Mouse (Mus musculus): ENCODE measurements around the gene Ppp6r2. TPM values are rescaled to one million over a fixed set of nuclear protein-coding genes. Genes with fewer than 3 reads are reported as not detected.
A peak's percentile ranks its signal among the peaks of the same experiment; 100 is the strongest.

Ppp6r2 gene
- total RNA-seq, 2 experiments from 2014 or later: 39.6 to 49.0 TPM

DNA sequence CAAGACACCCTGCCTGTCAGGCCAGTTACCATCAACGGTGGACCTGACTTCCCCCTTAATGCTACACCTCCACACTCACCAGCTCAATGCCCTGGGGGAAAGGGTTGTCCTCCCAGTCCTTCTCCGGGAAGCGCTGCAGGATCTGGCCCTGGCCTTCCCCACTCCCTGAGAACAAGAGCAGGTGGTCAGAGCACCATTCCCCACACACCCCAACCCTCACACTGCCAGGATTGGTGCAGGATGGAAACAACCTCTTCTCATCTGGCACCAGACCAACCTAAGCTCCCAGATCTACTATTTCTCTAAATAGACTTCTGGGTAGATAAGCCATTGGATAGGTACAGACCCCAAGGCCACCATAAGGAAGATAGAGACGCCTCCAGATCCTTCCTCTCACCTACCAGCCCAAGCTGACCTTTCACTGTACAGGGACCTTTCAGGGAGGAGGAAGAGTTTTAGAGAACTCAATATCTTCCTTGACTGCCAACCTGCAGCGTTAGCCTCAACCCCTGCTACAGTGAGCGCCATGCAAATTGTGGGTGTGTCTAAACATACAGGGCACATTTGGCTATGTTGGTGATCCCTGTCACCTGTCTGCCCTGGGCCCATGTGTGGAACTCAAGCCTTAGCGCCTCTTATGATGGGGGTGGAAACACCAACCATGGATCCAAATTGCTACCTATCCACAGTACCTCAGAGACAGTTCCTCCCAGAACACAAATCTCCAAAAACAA, 97.2 kb downstream of the Ppp6r2 start:
- DNase-seq: no peak

DNA sequence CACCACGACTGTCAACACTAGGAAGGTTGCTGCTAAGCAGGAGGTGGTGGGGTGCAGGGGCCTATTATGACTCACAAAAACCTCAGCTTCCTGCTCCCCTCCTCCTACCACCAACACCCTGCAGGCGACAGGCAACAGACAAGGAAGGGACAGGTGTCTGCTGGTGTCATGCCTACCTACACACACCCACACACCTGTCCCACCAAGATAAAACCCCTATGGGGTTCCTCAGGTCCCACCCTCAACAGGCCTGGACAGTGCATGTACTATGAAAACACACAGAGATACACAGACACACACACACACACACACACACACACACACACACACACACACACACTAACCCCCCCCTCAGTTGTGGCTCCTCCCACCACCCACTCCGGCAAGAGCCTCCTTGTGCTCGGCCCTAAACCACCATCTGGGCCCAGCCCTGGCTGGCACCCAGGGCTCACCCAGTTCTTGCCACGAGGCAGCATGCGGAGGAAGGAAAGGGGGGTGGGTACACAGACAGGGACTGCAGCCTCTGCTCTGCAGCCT, 98.7 kb downstream of the Ppp6r2 start:
- DNase-seq: no peak

DNA sequence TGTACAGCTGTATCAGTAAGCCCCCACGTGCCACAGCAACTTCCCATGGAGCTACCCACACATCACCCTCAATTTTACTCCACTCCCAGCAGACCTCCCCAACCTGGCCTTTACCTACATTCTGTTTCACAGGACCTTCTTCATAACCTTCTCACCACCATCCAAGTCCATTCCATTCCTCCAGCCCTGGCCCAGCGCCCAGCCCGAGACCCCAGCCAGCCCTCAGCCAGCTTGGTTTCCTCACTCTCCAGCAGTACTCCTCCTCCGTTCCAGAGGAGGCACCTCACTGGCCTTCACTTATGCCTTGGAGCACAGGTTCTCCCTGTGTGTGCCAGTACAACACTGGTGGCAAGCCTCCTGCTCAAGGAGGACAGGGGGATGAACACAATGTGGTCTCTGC, 102.0 kb downstream of the Ppp6r2 start:
- no peak for DNase-seq

GRCm38 (mm10) chr15:89314107-89314506, 102.8 kb downstream of the Ppp6r2 start:
- DNase-seq: no peak

GRCm38 (mm10) chr15:89314511-89315189, 103.3 kb downstream of the Ppp6r2 start:
- peak; percentile 21 to 31 for DNase-seq

GRCm38 (mm10) chr15:89315190-89315731, 103.9 kb downstream of the Ppp6r2 start, which contains the start of gene Sbf1:
Sbf1 (minus strand) TSS chr15:89315311.
- peak; percentile 99 to 100 for DNase-seq

DNA sequence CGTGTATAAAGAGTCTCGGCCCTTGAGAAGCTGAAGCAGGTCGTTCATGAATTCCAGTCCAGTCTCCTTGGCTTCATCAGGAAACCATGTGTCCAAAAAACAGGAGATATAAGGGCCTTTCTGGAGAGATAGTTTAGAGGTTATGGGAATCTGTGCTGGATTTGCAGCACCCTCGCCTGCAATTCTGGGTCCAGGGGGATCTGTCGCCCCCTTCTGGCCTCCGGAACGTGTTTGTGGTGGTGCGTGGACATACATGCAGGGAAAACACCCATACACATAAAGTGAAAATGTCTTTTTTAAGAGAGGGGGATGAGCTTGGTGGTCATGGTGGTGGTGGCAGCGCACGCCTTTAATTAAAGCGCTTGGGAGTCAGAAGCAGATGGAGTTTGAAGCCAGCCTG, 104.8 kb downstream of the Ppp6r2 start:
- peak; percentile 28 to 32 for DNase-seq

DNA sequence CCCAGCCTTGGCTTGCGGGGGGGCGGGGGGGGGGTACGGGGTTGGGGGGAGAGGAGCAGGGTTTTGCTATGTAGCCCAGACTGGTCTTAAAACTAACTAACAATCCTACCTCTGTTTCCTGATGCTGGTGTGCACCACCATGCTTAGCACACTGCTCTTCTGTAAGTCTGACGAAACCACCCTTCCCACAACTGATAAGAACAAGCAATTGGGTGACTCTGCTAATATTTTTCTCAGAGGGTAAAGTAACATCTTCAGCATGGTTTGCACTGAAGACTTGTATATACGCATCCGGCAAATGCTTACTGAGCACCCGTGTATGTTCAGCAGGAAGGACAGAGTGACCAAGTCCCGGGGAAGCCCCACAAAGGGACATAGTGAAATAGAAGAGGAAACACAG, 109.9 kb downstream of the Ppp6r2 start:
- no peak for DNase-seq

DNA sequence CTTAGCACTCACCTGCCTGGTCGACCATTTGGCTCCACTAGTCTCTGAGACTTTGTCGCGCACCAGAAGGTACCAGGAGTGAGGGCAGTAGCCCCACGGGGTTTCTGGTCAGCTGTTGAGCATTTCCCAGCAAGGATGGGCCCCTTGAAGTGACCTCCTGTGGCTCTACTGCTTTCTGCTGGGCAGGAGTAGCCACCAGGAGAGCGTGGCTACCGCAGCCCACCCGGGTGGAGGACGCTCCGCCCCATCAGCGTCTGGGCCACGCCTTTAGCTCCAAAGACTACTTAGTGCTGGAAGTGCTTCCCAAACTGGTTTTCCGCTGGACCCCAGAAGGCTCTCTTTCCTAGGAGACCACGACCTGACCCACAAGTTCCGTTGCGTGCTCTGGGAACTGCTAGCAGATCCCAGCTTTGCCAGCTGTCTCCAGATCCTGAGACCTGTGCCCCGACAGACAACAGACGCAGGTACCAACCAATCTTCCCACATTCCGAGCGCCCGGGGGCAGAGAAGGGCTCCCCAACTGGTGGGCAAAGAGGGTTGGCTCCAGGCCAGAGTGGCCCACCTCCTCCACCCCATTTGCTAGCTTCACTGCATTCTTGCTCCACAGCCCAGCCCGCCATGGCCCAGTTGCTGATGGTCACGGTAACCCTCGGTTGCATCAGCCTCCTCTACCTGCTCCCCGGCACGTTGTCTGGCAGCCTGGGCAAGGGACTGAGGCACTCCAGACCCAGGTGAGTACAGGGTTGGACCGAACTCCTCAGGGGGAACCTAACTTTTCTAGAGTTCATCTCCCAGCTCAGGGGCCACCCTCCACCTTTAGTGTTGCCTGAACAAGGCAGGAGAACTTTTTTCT, 111.5 kb downstream of the Ppp6r2 start, which contains the start of gene Adm2:
Gene Adm2, plus strand, starts transcription at position 51 of the 853 bp plus-strand sequence.
- DNase-seq: no peak

DNA sequence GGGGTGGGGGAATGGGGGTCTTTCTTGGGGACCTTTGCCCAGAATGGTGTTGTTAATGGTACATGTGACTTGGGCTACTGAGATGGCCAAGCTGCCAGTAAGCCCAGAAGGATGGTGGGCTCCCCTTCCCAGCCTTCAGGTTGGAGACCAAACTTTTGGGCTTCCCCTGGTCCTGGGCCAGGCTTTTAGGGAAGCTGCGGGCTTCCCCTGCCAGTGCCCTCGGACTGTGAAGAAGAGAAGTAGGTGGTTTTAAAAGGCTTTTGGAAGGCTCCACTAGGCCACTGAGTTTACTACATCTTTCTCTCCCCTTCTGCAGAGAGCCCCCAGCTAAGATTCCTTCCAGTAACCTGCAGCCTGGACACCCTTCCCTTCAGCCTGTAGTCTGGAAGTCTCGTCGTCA, 112.3 kb downstream of the Ppp6r2 start:
- DNase-seq: no peak

GRCm38 (mm10) chr15:89326441-89326840, 115.1 kb downstream of the Ppp6r2 start:
- DNase-seq: no peak

DNA sequence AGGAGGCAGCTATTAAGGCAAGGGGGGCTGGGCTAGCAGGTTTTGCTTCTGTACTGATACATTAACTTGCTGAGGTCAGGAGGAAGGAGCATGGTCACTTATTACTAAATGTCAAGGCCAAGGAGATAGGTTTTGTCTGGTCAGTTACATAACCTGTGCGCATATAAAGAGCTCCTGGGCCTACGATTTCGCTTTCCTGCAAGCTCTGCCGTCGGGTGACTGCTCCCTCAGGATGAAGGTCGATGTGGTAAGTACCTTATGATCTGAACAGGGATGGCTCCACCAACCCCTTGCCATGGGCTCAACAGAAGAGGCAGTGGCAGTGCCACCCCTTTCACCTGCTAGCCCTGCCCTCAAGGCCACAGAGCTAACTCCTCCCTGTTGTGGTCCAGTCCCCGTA, 122.9 kb downstream of the Ppp6r2 start, which contains the start of gene Miox:
Gene Miox, plus strand, starts transcription at position 128 of the 400 bp plus-strand sequence.
- DNase-seq: no peak

DNA sequence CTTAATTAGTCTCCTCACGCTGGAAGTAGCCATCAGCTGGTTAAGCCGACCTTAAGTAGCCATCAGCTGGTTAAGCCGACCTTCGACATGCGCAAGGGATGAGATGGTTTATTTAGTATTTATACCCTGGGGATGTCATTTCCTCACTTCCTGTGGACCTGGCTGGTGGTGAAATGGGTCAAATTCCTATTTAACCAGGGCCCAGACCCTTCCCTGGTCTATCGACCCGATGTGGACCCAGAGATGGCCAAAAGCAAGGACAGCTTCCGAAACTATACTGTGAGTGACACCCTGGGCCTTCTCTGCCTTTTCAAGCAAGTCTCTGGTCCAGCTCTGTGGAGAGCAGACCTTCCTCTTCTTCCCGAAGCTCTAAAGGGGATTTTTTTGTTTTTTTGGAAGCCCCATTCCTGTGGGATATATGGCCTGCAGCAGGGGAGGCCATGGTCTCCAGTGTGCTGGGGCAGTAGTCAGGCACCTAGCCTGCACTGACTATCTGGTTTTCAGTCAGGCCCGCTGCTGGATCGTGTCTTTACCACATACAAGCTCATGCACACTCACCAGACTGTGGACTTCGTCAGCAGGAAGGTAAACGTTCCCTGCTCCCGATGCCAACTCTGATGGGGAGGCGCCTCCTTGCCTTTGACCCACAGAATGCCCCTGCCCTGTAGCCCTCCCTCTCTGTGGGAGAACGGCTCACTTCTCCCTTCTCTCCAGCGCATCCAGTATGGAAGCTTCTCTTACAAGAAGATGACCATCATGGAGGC, 123.6 kb downstream of the Ppp6r2 start:
- no peak for DNase-seq

DNA sequence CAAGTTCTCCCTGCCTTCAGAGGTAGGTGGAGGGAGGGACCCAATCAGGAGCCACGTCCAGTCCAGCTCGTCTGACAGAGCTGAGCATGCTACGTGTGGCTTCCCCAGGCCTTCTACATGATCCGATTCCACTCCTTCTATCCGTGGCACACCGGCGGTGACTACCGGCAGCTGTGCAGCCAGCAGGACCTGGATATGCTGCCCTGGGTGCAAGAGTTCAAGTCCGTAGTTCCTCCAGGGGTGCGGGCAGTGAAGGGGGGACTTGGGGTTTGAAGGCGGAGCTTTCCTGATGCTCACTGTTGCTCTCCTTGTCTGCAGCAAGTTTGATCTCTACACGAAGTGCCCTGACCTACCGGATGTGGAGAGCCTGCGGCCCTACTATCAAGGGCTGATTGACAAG, 125.1 kb downstream of the Ppp6r2 start:
- DNase-seq: no peak

Small RNA genes within 50 kb of the gene (microRNA-seq; reads per million reads assigned to microRNA genes)
- gene Mir6958 (not detected), gene Mir6959 (not detected), gene Mir7118 (not detected)

Other genes with a start within 250 kb of the Ppp6r2 start
- gene Mlc1, start 232.5 kb upstream of the Ppp6r2 start, total RNA-seq (2021): not detected
- not detected for gene Mov10l1, start 228.6 kb upstream of the Ppp6r2 start, total RNA-seq (2021)
- gene Panx2, start 151.8 kb upstream of the Ppp6r2 start, total RNA-seq (2021): under 1 TPM; 0.56 to 0.99 TPM
- 10 to 100 TPM; 41.7 to 43.4 TPM for gene Trabd, start 136.4 kb upstream of the Ppp6r2 start, total RNA-seq (2021)
- gene Selenoo, start 122.5 kb upstream of the Ppp6r2 start, total RNA-seq (2021): 10 to 100 TPM; 29.8 to 44.9 TPM
- 10 to 100 TPM; 13.4 to 16.4 TPM for gene Tubgcp6, start 88.4 kb upstream of the Ppp6r2 start, total RNA-seq (2021)
- 10 to 100 TPM in 1 of 2 experiments, 1 to 10 TPM in 1; 9.9 to 14.3 TPM for gene Hdac10, start 82.9 kb upstream of the Ppp6r2 start, total RNA-seq (2021)
- gene Mapk12, start 70.8 kb upstream of the Ppp6r2 start, total RNA-seq (2021): 10 to 100 TPM in 1 of 2 experiments, 1 to 10 TPM in 1; 8.8 to 10.6 TPM
- gene Mapk11, start 61.9 kb upstream of the Ppp6r2 start, total RNA-seq (2021): 1 to 10 TPM; 2.5 to 3.7 TPM
- 100 to 1,000 TPM; 110 to 130 TPM for gene Plxnb2, start 30.8 kb upstream of the Ppp6r2 start, total RNA-seq (2021)
- gene Dennd6b, start 15.1 kb upstream of the Ppp6r2 start, total RNA-seq (2021): 1 to 10 TPM; 4.9 to 5.2 TPM
- gene Sbf1, start 103.8 kb downstream of the Ppp6r2 start, total RNA-seq (2021): 10 to 100 TPM; 76.7 to 88.9 TPM
- not detected for gene Adm2, start 111.2 kb downstream of the Ppp6r2 start, total RNA-seq (2021)
- not detected for gene Miox, start 122.8 kb downstream of the Ppp6r2 start, total RNA-seq (2021)
- gene Lmf2, start 144.1 kb downstream of the Ppp6r2 start, total RNA-seq (2021): 10 to 100 TPM; 36.8 to 38.2 TPM
- gene Ncaph2, start 144.2 kb downstream of the Ppp6r2 start, total RNA-seq (2021): 10 to 100 TPM; 83.1 to 87.5 TPM
- 10 to 100 TPM; 29.7 to 32.4 TPM for gene Sco2, start 162.3 kb downstream of the Ppp6r2 start, total RNA-seq (2021)
- gene Tymp, start 165.5 kb downstream of the Ppp6r2 start, total RNA-seq (2021): under 1 TPM; 0.33 to 0.56 TPM
- not detected for gene Odf3b, start 167.7 kb downstream of the Ppp6r2 start, total RNA-seq (2021)
- gene Klhdc7b, start 173.4 kb downstream of the Ppp6r2 start, total RNA-seq (2021): not detected
- gene Syce3, start 198.9 kb downstream of the Ppp6r2 start, total RNA-seq (2021): not detected
- gene Cpt1b, start 214.3 kb downstream of the Ppp6r2 start, total RNA-seq (2021): 100 to 1,000 TPM in 1 of 2 experiments, 10 to 100 TPM in 1; 84.6 to 143 TPM
- gene C730034F03Rik, start 218.0 kb downstream of the Ppp6r2 start, total RNA-seq (2021): 1 to 10 TPM; 1.3 to 1.4 TPM
- gene Gm44502, start 218.1 kb downstream of the Ppp6r2 start, total RNA-seq (2021): 1 to 10 TPM in 1 of 2 experiments, not detected in 1; 1.4 TPM
- gene Chkb, start 218.4 kb downstream of the Ppp6r2 start, total RNA-seq (2021): 10 to 100 TPM; 57.8 to 63.2 TPM
- 1 to 10 TPM; 6.6 to 8.5 TPM for gene Mapk8ip2, start 242.4 kb downstream of the Ppp6r2 start, total RNA-seq (2021)